Mouse (Mus musculus) midbrain, embryonic 13.5 days (tissue): ENCODE results near the gene Kpna2. TPM values are rescaled to one million over a fixed set of nuclear protein-coding genes. Genes with fewer than 3 reads are reported as not detected.
"Not testable (repeated sequence)": the region's sequence is repeated elsewhere in the genome, so short reads cannot be mapped to it uniquely, and the experiment has no call there.

Experiments used
- ATAC-seq: fragments of 200-750 bp; cut with Nextera tagmentation; 2 replicates; pipeline ENCODE4 v1.8.0; 2017; ENCODE audit warnings: mild to moderate bottlenecking, moderate TSS enrichment, moderate library complexity
- H3K27ac ChIP-seq: fragments of 300-500 bp; sonication (generic); 2 replicates; pipeline ENCODE4 v1.5.1; 2015; ENCODE audit warnings: inconsistent platforms, mild to moderate bottlenecking, moderate library complexity
- H3K27me3 ChIP-seq: fragments of 300-500 bp; sonication (generic); 2 replicates; pipeline ENCODE4 v1.6.1; 2015; ENCODE audit warnings: mild to moderate bottlenecking, inconsistent platforms
- H3K36me3 ChIP-seq: fragments of 300-500 bp; sonication (generic); 2 replicates; pipeline ENCODE4 v1.6.1; 2015; ENCODE audit warnings: mild to moderate bottlenecking, inconsistent platforms
- H3K4me1 ChIP-seq: fragments of 300-500 bp; sonication (generic); replicated peaks from 2 replicates; pipeline ENCODE4 v1.6.1; 2015; ENCODE audit warnings: inconsistent platforms
- H3K4me2 ChIP-seq: fragments of 300-500 bp; sonication (generic); replicated peaks from 2 replicates; pipeline ENCODE4 v1.6.1; 2015; ENCODE audit warnings: moderate library complexity, mild to moderate bottlenecking, inconsistent platforms
- H3K4me3 ChIP-seq: fragments of 300-500 bp; sonication (generic); replicated peaks from 2 replicates; pipeline ENCODE4 v1.5.1; 2015; ENCODE audit warnings: mild to moderate bottlenecking, inconsistent platforms
- H3K9ac ChIP-seq: fragments of 300-500 bp; sonication (generic); replicated peaks from 2 replicates; pipeline ENCODE4 v1.6.1; 2015; ENCODE audit warnings: mild to moderate bottlenecking, inconsistent platforms
- H3K9me3 ChIP-seq: fragments of 300-500 bp; sonication (generic); 2 replicates; pipeline ENCODE4 v1.6.1; 2016; ENCODE audit warnings: mild to moderate bottlenecking, inconsistent platforms
- WGBS: fragments of 180-500 bp; shearing (Covaris S2); methylation state at CpG from one replicate; pipeline ENCODE4 v1.1.7; 2015; 5-methylcytosine and 5-hydroxymethylcytosine counted together
- polyA plus RNA-seq: library from polyadenylated mRNA; unstranded; fragments of >200 nt; fragmentation: Nextera tagmentation; extraction: Ambion mirVana; gene quantifications from 2 replicates; pipeline ENCODE4 v1.2.1, GENCODE M21; 2015

The Kpna2 gene
- polyA plus RNA-seq, 1 experiment from 2014 or later = 305 TPM

DNA sequence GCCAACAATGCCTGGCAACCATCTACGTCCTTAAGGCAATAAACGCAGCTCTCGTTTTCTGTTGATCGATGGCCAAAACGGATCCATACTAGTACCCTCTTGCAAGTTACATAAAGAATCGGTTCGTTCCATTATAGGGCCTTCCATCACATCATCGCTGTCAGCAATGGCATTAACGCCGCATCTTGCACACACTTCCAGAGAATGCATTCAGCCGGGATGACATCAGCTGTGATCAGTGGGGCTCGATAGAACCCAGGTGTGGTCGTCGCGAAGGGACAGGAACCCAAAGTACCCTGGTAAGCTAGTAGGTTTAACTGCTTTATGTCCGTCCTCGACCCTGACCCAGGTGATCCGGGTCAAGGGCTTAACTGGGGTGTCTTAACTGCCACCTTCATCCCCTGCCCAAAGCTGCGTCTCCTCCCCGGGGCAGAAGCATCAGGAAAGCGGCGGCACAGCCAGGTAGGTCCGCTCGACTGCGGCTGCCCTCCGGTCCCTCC lies 640 bp downstream of the Kpna2 start:
- Histone ChIP-seq H3K9ac (peak overlapping the region; percentile 90), H3K9me3 (no peaks in the 10 kb centered on the region), H3K4me2 (peak overlapping the region; percentile 66), H3K27me3 (no peaks in the 10 kb centered on the region), H3K4me1 (peaks cover 18% of the 10 kb centered on the region), H3K36me3 (peaks cover 33% of the 10 kb centered on the region), H3K4me3 (peak overlapping the region; percentile 100), H3K27ac (peak overlapping the region; percentile 84)
- WGBS = 0% methylated on average over 26 of the region's 26 CpGs
- ATAC-seq = peak; percentile 49

DNA sequence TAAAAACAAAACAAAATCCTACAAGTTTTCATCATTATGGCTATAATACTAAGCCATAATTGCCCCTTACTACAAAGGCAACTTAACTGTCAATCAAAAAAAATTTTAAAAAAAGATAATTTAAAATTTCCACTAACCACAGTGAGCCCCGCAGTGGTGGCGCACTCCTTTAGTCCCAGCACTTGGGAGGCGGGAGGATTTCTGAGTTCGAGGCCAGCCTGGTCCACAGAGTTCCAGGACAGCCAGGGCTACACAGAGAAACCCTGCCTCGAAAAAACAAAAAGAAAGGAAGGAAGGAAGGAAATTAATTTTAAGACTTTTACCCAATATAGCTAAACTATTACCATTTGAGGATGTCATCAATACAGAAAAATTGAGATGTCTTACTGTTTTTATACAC lies 1.4 kb downstream of the Kpna2 start:
- peaks cover 36% of the 10 kb centered on the region for H3K36me3 ChIP-seq
- H3K27me3 ChIP-seq = no peaks in the 10 kb centered on the region
- 9% methylated on average over 5 of the region's 5 CpGs for WGBS
- peak overlapping the region; percentile 66 for H3K4me2 ChIP-seq
- peak overlapping the region; percentile 90 for H3K9ac ChIP-seq
- peak overlapping the region; percentile 84; the same call in 1 of the 2 replicates for H3K27ac ChIP-seq
- no peaks in the 10 kb centered on the region for H3K9me3 ChIP-seq
- H3K4me1 ChIP-seq = peaks cover 18% of the 10 kb centered on the region
- no peak for ATAC-seq
- H3K4me3 ChIP-seq = peak overlapping the region; percentile 100

DNA sequence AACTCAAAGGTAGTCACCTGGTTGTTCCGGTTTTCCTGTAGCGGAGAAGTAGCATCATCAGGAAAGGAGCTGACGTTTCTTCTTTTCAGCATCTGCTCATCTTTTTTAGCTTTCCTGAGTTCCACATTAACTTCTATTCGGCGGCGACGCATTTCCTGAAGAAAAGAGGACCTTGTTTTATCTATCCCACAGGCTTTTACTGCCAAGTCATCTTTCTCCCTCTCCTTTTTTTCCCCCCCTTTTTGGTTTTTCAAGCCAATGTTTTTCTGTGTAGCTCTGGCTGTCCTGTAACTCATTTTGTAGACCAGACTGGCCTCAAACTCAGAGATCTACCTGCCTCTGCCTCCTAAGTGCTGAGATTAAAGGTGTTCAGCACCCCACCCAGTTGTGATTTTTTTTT lies 2.8 kb downstream of the Kpna2 start:
- Histone ChIP-seq H3K36me3 (peaks cover 46% of the 10 kb centered on the region), H3K4me1 (peaks cover 18% of the 10 kb centered on the region)
- H3K27me3 ChIP-seq, H3K9me3 ChIP-seq, ATAC-seq, H3K4me2 ChIP-seq, H3K27ac ChIP-seq, H3K9ac ChIP-seq, H3K4me3 ChIP-seq: not testable (repeated sequence)
- WGBS = 96% methylated on average over 7 of the region's 7 CpGs

DNA sequence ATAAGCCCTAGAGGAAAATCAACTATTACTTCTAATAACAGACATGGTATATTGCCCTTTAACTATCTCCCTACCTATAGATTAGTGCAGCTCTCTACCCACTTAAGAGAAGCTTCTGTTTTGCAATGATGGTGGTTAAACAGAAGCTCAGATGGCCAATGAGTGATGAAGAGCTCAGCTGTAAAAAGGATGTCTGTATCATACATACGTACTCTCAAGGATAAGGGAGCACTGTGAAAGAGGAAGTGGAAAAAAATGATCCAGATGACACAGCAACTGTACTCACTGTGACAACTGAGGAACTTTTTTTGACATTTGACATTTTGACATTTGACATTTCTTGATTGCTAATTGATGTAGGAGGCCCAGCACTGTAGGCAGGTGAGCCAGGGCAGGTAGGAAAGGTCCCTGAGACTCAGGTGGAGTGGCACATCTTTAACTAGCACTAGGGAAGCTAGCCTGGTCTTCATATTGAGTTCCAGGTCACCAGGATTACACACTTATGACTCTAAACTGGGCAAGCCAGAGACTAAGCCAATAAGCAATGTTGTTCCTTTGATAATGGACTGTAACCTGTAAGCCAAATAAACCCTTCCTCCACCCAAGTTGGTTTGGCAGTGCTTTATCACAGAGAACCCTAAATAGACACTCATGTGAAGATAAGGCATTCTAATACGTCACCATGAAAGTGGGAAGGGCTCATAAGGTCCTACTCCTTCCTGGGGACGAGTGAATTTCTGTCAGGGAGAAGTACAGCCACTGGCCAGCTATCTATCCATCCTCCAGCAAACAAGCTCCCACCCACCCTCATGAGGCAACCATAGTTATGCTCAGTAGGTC lies 4.9 kb downstream of the Kpna2 start:
- no peak overlapping the region for H3K27ac ChIP-seq
- H3K9ac ChIP-seq = no peak overlapping the region
- no peaks in the 10 kb centered on the region for H3K9me3 ChIP-seq
- H3K36me3 ChIP-seq = peaks cover 66% of the 10 kb centered on the region
- H3K4me2 ChIP-seq = no peak overlapping the region
- H3K4me3 ChIP-seq = no peak overlapping the region
- WGBS = 85% methylated on average over 3 of the region's 3 CpGs
- H3K4me1 ChIP-seq = peaks cover 18% of the 10 kb centered on the region
- no peak for ATAC-seq
- H3K27me3 ChIP-seq = no peaks in the 10 kb centered on the region

DNA sequence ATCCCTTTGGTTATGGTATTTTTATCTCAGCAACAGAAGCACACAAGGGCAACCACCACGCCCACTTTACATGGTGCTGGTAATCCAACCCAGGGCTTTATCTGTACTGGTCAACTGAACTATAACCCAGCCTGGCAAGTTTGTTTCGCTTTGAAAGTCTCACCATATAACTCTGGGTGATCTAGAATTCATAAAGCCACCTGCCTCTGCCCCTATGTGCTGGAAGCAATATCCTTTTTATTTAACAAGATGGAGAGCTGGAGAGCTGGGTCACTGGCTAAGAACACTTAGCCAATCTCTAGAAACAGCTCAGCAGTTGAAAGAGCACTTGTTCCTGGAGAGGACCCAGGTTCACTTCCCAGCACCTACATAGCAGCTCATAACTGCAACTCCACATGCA lies 12.0 kb downstream of the Kpna2 start:
- H3K27ac ChIP-seq = no peak overlapping the region
- H3K27me3 ChIP-seq = no peaks in the 10 kb centered on the region
- WGBS = 84% methylated on average over 2 of the region's 2 CpGs
- no peak overlapping the region for H3K9ac ChIP-seq
- no peaks in the 10 kb centered on the region for H3K4me1 ChIP-seq
- H3K9me3 ChIP-seq = no peaks in the 10 kb centered on the region
- H3K4me3 ChIP-seq = no peak overlapping the region
- peaks cover 48% of the 10 kb centered on the region for H3K36me3 ChIP-seq
- ATAC-seq = no peak
- no peak overlapping the region for H3K4me2 ChIP-seq

DNA sequence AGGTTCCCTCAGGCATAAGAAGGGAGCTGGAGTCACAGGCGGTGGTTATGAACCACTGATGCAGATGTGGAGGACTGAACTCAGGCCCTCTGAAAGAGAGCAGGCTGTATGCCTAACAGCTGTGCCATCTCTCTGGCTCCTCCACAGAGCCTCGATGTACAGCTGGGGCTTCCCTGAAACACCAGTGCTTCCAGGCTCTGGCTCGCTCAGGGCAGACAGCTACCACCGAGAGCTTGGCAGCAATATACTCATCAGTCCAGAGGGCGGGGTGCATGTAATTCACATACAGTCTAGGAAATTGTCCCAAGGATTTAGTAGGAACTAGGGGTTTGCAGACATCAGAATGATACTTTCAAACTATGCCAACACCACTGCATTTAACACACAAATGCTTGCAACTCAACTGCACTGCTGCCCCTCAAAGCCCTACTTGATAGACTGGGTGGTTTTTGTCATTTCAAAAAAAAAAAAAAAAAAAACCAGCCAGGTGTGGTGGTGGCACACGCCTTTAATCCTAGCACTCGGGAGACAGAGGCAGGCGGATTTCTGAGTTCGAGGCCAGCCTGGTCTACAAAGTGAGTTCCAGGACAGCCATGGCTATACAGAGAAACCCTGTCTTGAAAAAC lies 13.2 kb downstream of the Kpna2 start:
- H3K9me3 ChIP-seq, ATAC-seq, H3K27me3 ChIP-seq, H3K4me3 ChIP-seq, H3K27ac ChIP-seq, H3K9ac ChIP-seq, H3K4me1 ChIP-seq, H3K4me2 ChIP-seq: not testable (repeated sequence)
- WGBS = 91% methylated on average over 9 of the region's 9 CpGs
- peaks cover 38% of the 10 kb centered on the region for H3K36me3 ChIP-seq

DNA sequence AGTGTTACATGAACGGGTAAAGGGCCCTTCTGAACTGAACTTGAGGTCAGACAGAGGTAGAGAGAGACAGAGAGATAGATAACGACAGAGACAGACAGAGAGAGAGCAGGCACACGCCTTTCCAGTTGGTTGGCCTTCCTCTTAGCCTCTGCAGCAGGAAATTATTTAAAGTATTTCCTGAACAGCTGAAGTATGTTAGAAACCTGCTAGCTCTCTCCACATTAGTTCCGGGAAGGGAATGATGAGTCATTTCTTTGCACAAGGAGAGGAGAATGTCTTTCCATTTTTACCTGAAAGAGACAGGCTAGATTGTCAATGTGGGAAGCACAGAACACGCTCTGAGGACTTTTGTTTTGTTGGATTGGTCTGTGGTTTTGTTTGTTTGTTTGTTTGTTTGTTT lies 17.0 kb downstream of the Kpna2 start:
- Histone ChIP-seq H3K4me2 (no peak overlapping the region), H3K9ac (no peak overlapping the region), H3K9me3 (no peaks in the 10 kb centered on the region), H3K4me3 (no peak overlapping the region), H3K4me1 (no peaks in the 10 kb centered on the region), H3K27ac (no peak overlapping the region), H3K36me3 (peaks cover 5% of the 10 kb centered on the region), H3K27me3 (no peaks in the 10 kb centered on the region)
- no peak for ATAC-seq
- WGBS = 72% methylated on average over 5 of the region's 5 CpGs

DNA sequence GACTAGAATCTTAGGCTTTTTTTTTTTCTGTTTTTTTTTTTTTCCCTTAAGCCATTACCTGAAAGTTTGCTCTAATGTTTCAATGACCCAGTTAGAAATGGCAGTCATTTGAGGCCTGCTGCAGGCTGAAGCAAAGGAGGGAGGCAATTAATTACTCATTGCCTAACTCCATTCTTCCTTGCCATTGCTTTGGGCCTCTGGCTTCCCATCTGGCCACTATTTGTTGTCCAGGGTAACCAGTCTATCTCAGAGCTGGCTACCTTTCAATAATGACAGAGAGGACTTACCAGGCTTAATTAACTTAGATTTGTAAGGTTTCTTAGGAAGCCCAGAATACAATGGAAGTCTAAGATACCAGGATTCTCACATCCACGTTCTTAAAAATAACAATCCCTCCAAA lies 17.6 kb downstream of the Kpna2 start:
- Histone ChIP-seq H3K27ac (no peak overlapping the region), H3K9ac (no peak overlapping the region), H3K4me2 (no peak overlapping the region), H3K4me1 (no peaks in the 10 kb centered on the region), H3K36me3 (no peaks in the 10 kb centered on the region), H3K4me3 (no peak overlapping the region), H3K9me3 (no peaks in the 10 kb centered on the region), H3K27me3 (no peaks in the 10 kb centered on the region)
- WGBS = 17% methylated on average over 1 of the region's 1 CpGs
- no peak for ATAC-seq

DNA sequence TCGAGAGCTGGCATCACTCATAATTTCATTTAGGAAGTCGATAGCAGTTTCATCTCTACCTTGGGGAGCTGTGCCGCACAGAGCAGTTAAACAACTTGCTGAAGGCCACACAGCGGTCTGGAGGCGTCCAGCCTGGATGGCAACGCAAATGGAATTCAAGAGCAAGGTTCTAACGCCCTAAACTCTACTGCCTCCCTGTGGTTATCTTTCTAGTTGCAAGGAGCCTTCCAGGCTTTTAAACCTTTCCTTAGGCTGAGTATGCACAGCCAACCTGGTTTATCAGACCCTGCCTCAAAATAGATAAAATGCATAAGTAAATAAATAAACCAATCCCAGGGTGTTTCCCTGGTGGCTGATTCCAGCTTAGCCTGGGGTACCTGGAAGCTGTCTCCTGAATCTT lies 18.9 kb downstream of the Kpna2 start:
- ATAC-seq = no peak
- H3K4me3 ChIP-seq = no peak overlapping the region
- no peaks in the 10 kb centered on the region for H3K9me3 ChIP-seq
- H3K27me3 ChIP-seq = no peaks in the 10 kb centered on the region
- H3K4me1 ChIP-seq = no peaks in the 10 kb centered on the region
- no peaks in the 10 kb centered on the region for H3K36me3 ChIP-seq
- WGBS = 27% methylated on average over 7 of the region's 7 CpGs
- no peak overlapping the region for H3K4me2 ChIP-seq
- no peak overlapping the region for H3K27ac ChIP-seq
- no peak overlapping the region for H3K9ac ChIP-seq

DNA sequence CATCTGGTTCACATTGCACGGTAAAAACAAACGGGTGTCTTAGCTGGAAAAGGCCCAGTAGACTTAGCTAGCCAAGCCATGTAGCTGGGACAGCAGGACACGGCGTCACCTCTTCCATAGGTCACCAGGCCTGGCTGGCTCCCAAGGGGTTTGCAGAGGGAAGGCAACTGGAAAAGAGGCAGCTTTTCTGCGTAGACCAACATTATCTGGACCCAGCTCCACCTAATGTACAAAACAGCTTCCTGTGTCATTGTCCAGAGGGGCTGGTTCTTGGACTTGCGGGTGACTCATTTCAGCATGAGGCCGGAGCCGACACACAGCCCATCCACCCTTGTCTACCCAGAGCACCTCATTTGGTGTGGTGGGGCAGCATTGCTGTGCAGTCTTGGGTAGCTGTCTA lies 23.1 kb downstream of the Kpna2 start:
- no peak overlapping the region for H3K4me3 ChIP-seq
- H3K36me3 ChIP-seq = no peaks in the 10 kb centered on the region
- H3K4me1 ChIP-seq = no peaks in the 10 kb centered on the region
- H3K9me3 ChIP-seq = no peaks in the 10 kb centered on the region
- no peak for ATAC-seq
- no peak overlapping the region for H3K4me2 ChIP-seq
- no peak overlapping the region for H3K27ac ChIP-seq
- no peak overlapping the region for H3K9ac ChIP-seq
- H3K27me3 ChIP-seq = no peaks in the 10 kb centered on the region
- 91% methylated on average over 8 of the region's 8 CpGs for WGBS

DNA sequence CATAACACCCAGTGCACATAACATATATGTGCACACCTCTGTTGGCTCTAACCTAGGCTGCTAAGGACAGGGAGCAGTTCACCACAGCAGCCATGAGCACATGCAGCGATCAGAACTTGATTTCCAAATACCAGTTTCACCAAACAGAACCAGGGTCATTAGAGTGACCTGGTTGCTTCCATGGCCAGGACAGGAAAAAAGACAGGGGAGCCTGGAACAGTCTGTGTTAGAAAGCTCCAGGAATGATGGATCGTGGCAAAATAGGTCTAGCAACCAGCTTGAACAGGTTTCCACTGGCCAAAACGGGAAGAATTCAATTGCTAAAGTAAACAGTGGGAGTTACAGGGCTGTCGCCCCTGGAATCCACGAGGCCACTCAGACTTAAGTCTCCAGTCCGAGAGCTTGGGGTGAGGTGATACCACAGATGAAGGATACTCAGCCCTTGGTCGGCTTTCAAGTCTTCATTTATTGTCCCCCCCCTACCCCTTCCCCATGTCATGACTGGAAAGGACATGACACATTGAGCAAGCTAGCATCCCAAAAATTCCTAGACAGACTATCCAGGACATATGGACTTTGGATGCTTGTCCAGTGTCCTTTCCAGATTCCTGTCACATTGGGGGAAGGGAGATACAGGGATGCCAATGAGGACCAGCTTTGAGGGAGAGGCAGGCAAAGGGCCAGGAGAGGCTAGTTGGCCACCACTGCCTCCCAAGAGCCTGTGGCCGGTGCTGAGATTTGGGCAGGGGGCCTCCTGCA lies 23.7 kb downstream of the Kpna2 start:
- H3K36me3 ChIP-seq = no peaks in the 10 kb centered on the region
- no peaks in the 10 kb centered on the region for H3K27me3 ChIP-seq
- 81% methylated on average over 8 of the region's 8 CpGs for WGBS
- H3K27ac ChIP-seq = no peak overlapping the region
- H3K9me3 ChIP-seq = no peaks in the 10 kb centered on the region
- no peak overlapping the region for H3K4me2 ChIP-seq
- H3K4me3 ChIP-seq = no peak overlapping the region
- ATAC-seq = no peak
- no peak overlapping the region for H3K9ac ChIP-seq
- H3K4me1 ChIP-seq = no peaks in the 10 kb centered on the region

DNA sequence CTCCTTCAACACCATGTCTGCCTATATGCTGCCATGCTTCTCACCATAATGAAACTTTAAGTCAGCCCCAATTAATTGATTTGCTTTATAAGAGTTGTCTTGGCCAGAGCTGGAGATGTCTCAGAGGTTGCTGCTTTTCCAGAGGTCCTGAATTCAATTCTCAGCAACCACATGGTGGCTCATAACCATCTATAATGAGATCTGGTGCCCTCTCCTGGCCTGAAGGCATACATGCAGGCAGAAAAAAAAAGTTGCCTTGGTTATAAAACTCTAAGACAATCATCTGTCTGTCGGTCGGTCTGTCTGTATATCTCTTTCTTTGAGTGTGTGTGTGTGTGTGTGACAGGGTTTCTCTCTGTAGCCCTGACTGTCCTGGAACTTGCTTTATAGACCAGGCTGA lies 24.9 kb downstream of the Kpna2 start:
- Histone ChIP-seq H3K4me1 (no peaks in the 10 kb centered on the region), H3K36me3 (no peaks in the 10 kb centered on the region), H3K9me3 (no peaks in the 10 kb centered on the region), H3K27ac (no peak overlapping the region), H3K4me2 (no peak overlapping the region), H3K4me3 (no peak overlapping the region), H3K27me3 (no peaks in the 10 kb centered on the region), H3K9ac (no peak overlapping the region)
- no peak for ATAC-seq
- 88% methylated on average over 2 of the region's 2 CpGs for WGBS
